Mouse (Mus musculus) WW6 (cell line): ENCODE results near the gene Bglap3.
"Not testable (repeated sequence)": the region's sequence is repeated elsewhere in the genome, so short reads cannot be mapped to it uniquely, and the experiment has no call there.

Experiments
- DNase-seq: peaks from one replicate; pipeline ENCODE4 v3.0.0-alpha.2; 2013; ENCODE audit warnings: low read depth, low spot score

Gene Bglap3

DNA sequence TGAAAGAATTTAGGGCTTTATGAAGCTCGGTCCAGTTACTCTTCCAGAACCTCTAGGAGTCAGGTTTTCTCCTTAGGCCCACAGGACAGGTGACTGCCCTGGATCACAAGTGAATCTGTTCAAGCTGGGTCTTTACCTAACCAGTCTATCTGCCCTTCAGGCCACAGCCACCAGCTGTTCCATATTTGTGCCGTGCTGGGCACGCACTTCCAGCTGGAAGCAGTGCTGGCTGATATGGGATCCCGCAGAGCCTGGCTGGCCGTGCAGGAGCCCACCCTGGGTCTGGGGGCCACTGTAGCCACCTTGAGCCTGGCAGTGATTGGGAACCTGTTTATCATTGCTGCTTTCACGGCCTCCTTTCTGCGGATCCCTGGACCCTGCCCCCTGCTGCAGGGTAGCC is 4.1 kb upstream of the Bglap3 start:
- not testable (repeated sequence) for DNase-seq

GRCm38 (mm10) chr3:88375750-88376626 is 3.4 kb upstream of the Bglap3 start:
- DNase-seq = not testable (repeated sequence)

- DNase-seq = not testable (repeated sequence)
Observed at GRCm38 (mm10) chr3:88368511-88368910, 4.0 kb downstream of the Bglap3 start.

GRCm38 (mm10) chr3:88367517-88367916 is 5.0 kb downstream of the Bglap3 start:
- DNase-seq = not testable (repeated sequence)

- not testable (repeated sequence) for DNase-seq
Observed at GRCm38 (mm10) chr3:88366830-88367428, 5.6 kb downstream of the Bglap3 start.

- no peak for DNase-seq
Observed at GRCm38 (mm10) chr3:88365705-88366361, 6.7 kb downstream of the Bglap3 start.

DNA sequence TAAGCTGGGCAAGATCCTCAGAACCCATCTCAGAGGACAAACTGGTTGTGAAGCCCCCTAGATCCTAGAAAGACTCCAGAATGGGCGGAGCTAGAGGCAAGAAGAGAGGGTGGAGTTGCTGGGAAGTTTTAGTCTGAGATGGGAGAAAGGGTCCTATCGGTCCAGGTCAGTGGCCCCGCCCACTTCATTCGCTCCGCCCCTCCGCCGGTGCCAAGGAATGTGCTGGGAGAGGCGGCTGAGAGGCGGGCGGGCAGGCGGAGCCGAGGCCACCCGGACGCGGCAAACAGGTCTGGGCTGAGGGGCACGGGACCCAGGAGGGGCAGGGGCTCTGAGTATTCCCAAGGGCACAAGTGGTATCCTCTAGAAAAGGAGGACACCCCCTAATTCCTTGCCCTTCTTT is 8.2 kb downstream of the Bglap3 start, which contains the start of gene Paqr6:
Gene Paqr6 (plus strand): TSS at position 248 of the 400 bp plus-strand sequence.
- peak; percentile 65 for DNase-seq

DNA sequence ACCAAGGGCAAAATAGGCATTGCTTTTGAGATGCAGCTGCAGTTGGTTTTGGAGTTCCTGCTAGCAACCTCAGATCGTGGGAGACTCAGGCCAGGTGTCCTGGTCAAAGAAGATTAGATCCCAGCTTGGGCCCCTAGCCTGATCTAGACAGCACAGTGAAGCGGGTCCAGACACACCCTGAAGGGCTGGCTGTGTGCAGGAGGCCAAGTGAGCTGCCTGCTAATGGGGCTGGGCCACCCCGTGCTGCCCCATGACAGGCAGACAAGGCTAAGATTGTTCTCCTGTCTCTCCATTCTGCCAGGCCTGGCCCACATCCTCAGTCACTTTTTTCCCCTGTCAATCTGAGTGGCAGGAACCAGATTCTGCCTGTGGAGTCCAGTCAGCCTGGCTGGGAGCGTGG is 8.8 kb downstream of the Bglap3 start:
- no peak for DNase-seq

DNA sequence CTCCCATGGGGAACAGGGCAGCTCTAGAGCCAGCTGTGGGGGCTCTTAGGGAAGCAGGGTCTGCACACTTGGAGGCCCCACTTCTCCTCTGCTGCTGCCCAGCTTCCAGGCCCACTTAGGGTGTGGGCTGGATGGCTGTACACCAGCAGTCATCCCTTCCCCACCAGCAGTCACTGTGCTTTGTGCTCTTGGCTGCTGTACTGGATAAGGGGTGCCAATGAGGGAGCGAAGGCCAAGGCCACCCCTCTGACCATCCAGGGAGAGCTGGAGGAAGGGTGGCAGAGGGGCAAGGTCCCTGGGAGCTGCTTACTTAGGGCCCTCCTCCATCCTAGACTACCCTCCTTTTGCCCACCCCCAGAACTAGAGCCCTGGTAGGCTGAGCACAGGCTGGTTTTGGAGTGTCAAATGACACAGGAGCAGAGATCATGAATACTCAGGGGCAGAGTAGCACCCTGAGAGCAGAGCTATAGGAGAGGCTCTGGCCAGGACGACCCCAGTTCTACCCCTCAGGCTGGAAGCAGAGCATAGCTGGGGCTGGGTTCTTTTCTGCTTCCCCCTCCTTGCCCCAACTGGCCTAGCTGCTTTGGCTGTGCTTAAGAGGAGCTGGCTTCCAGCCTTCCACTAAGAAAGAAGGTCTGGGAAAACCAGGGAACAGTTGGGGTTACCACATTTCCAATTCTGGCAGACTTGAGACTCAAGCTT is 10.8 kb downstream of the Bglap3 start:
- DNase-seq = no peak

GRCm38 (mm10) chr3:88361096-88361495 is 11.4 kb downstream of the Bglap3 start:
- DNase-seq = no peak

DNA sequence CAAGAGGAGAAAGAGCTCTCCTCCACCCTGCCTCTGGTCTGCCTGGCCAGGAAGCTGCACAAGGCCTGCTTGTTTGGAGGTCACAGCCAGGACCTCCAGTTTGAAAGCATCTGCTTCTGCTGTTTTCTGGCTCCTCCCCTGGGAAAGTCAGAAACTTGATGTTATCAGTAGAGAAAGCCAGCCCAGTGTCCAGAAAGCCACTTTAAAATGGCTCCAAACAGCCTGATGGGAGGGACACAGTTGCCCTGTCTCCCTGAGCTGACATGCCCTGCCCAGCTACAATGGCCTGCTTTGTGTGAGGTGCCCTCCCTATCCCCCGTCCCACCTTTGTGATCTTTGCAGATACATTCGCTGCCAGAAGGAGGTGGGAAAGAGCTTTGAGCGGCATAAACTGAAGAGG is 12.6 kb downstream of the Bglap3 start:
- no peak for DNase-seq

- DNase-seq = no peak
Observed at GRCm38 (mm10) chr3:88359584-88359983, 13.0 kb downstream of the Bglap3 start.

DNA sequence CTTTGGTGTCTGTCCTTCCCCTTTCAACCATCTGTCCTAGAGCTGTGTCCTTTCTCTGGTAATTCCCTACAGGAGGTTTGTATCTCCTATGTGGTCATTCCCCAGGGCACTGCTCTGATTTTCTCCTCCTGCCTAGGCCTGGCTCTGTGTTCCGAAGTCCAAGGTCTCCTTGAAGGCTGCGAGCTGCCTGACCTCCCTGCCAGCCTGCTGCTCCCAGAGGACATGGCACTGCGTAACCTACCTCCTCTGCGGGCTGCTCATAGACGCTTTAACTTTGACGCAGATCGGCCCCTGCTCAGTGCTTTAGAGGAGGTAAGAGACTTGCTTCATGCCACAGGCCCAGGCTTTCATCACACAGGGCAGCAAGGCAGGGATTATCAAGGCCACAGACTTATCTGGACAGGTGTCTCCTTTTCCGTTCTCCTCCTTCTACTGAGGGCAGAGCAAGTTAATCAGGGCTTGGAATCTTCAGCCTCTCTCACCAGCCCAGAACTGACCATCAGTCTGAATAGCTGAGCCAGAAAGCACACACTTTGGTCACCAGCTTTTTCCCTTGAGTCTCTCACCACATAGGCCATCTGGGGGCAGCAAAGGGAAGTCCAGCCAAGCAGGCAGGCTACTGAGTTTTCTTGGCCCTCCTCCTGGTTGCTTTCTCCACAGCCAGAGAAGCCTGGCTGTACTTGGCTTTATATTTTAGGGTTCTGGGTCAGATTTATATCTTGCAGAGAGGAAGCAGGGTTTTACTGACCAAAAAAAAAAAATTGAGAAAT is 18.0 kb downstream of the Bglap3 start:
- DNase-seq = no peak

GRCm38 (mm10) chr3:88352907-88353306 is 19.6 kb downstream of the Bglap3 start:
- DNase-seq = no peak

GRCm38 (mm10) chr3:88350732-88351131 is 21.8 kb downstream of the Bglap3 start:
- no peak for DNase-seq

DNA sequence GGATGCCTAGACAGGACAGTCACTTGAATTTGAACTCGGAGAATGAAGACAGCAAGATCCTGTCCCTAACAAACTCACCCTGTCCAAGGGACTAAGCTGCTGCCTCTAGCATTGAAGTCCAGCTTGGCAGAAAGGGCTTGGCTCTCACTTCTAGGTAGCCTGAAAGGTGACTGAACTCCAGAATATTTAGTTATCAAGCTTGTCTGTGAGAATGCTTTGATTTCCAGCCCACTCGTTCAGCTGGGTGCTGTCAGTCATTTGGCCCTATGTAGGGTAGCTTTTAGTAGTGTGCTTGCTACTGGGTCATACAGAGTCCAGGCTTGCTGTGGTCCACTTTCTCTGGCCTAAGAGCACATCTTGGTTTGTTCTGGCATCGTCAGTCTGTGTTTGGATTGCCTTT is 33.5 kb downstream of the Bglap3 start:
- DNase-seq = no peak

DNA sequence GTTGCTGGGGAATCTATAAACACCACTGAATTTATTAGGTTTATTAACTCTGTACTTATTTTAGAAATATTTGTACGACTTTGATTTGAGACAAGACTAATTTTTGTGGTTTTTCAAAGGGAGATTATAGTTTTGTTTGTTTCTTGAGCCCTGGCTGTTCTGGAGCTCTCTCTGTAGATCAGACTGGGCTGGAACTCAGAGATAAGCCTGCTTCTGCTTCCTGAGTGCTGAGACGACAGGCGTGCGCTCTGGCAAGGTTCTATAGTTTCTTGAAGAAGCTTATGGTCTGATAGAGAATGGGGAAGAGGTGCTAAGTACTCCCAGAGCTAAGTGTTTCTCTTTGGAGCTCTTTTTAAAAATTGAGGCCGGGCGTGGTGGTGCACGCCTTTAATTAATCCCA is 34.2 kb downstream of the Bglap3 start:
- DNase-seq = no peak

- DNase-seq = no peak
Observed at GRCm38 (mm10) chr3:88337367-88338020, 35.0 kb downstream of the Bglap3 start.

- DNase-seq = peak; percentile 88
Observed at GRCm38 (mm10) chr3:88336058-88337013, 36.2 kb downstream of the Bglap3 start, which contains the start of the genes Tmem79 and Smg5. Tmem79 (minus strand) TSS chr3:88336148. Smg5 (plus strand) TSS chr3:88336260.
